Mouse (Mus musculus): Measurements from ENCODE around the gene Fancd2os. TPM values are rescaled to one million over a fixed set of nuclear protein-coding genes. Genes with fewer than 3 reads are reported as not detected.

Gene Fancd2os
- 0.49 and 0.65 TPM in 2 replicates for polyA plus RNA-seq (2015; fragmentation: Nextera tagmentation; extraction: Ambion mirVana)

GRCm38 (mm10) chr6:113600543-113601139 lies at the start of gene Fancd2os:
TSS of gene Fancd2os (minus strand) at chr6:113600715.

GRCm38 (mm10) chr6:113638302-113639040 lies 38.0 kb upstream of the Fancd2os start, which contains the start of gene Irak2:
TSS of gene Irak2 (plus strand) at chr6:113638467.

DNA sequence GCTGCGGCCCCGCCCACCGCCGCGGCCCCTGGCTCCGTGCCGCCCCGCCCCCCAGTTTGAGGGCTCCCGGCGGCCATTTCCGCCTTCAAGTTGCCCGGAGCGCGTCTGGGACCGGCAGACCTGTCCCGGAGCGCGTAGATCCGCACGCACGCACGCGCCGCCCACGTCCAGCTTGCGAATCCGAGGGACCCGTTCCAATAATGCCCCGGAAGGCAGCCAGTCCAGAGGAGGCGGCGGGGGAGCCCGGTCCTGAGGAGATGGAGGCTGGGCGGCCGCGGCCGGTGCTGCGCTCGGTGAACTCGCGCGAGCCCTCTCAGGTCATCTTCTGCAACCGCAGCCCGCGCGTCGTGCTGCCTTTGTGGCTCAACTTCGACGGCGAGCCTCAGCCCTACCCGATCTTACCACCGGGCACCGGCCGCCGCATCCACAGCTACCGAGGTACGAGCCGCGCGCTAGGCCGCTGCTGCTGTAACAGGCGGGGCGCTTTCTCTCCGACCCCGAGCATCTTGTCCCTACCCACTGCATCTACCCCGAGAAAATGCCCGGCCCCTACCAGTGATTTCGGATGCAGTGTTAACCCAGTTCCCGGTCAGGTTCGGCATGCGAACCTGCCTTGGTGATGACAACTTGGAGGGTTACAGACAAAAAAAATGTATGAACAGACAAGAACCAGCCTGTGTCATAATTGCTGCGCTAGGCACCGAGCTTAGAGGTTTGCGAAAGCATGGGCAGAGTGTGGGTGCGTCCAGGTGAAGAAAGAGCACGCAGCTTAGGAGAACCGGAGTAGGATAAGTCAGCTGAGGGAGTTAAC lies 23.6 kb upstream of the Fancd2os start, which contains the start of gene Vhl:
Gene Vhl, plus strand, starts transcription at position 19 of the 811 bp plus-strand sequence.

GRCm38 (mm10) chr6:113604432-113605223 lies 4.1 kb upstream of the Fancd2os start, which contains the start of gene Brk1:
TSS of gene Brk1 (plus strand) at chr6:113604772.

Other genes with a start within 250 kb of the Fancd2os start
- 28.2 and 43.4 TPM in 2 replicates for gene Tada3, start 222.8 kb downstream of the Fancd2os start, polyA plus RNA-seq (2015; fragmentation: Nextera tagmentation; extraction: Ambion mirVana)
- gene Arpc4, start 222.6 kb downstream of the Fancd2os start, polyA plus RNA-seq (2015; fragmentation: Nextera tagmentation; extraction: Ambion mirVana) = 282 and 330 TPM in 2 replicates
- 1.4 and 1.8 TPM in 2 replicates for gene Ttll3, start 211.5 kb downstream of the Fancd2os start, polyA plus RNA-seq (2015; fragmentation: Nextera tagmentation; extraction: Ambion mirVana)
- 8.8 and 15.2 TPM in 2 replicates for gene Rpusd3, start 181.4 kb downstream of the Fancd2os start, polyA plus RNA-seq (2015; fragmentation: Nextera tagmentation; extraction: Ambion mirVana)
- gene Cidec, start 165.0 kb downstream of the Fancd2os start, polyA plus RNA-seq (2015; fragmentation: Nextera tagmentation; extraction: Ambion mirVana) = 1.2 and 2.2 TPM in 2 replicates
- 62.6 and 65.0 TPM in 2 replicates for gene Jagn1, start 158.1 kb downstream of the Fancd2os start, polyA plus RNA-seq (2015; fragmentation: Nextera tagmentation; extraction: Ambion mirVana)
- 2.0 and 2.7 TPM in 2 replicates for gene Il17re, start 142.2 kb downstream of the Fancd2os start, polyA plus RNA-seq (2015; fragmentation: Nextera tagmentation; extraction: Ambion mirVana)
- 16.6 and 22.4 TPM in 2 replicates for gene Il17rc, start 129.3 kb downstream of the Fancd2os start, polyA plus RNA-seq (2015; fragmentation: Nextera tagmentation; extraction: Ambion mirVana)
- 26.5 and 32.6 TPM in 2 replicates for gene Creld1, start 117.4 kb downstream of the Fancd2os start, polyA plus RNA-seq (2015; fragmentation: Nextera tagmentation; extraction: Ambion mirVana)
- 0.62 and 0.69 TPM in 2 replicates for gene Prrt3, start 98.8 kb downstream of the Fancd2os start, polyA plus RNA-seq (2015; fragmentation: Nextera tagmentation; extraction: Ambion mirVana)
- gene Emc3, start 69.1 kb downstream of the Fancd2os start, polyA plus RNA-seq (2015; fragmentation: Nextera tagmentation; extraction: Ambion mirVana) = 107 and 145 TPM in 2 replicates
- gene Fancd2, start 69.0 kb downstream of the Fancd2os start, polyA plus RNA-seq (2015; fragmentation: Nextera tagmentation; extraction: Ambion mirVana) = 2.4 and 3.5 TPM in 2 replicates
- gene Brk1, start 4.1 kb upstream of the Fancd2os start, polyA plus RNA-seq (2015; fragmentation: Nextera tagmentation; extraction: Ambion mirVana) = 300 and 360 TPM in 2 replicates
- gene Vhl, start 23.2 kb upstream of the Fancd2os start, polyA plus RNA-seq (2015; fragmentation: Nextera tagmentation; extraction: Ambion mirVana) = 37.0 and 43.4 TPM in 2 replicates
- gene Irak2, start 37.8 kb upstream of the Fancd2os start, polyA plus RNA-seq (2015; fragmentation: Nextera tagmentation; extraction: Ambion mirVana) = 5.2 and 6.3 TPM in 2 replicates
- gene Tatdn2, start 96.3 kb upstream of the Fancd2os start, polyA plus RNA-seq (2015; fragmentation: Nextera tagmentation; extraction: Ambion mirVana) = 0.47 and 0.94 TPM in 2 replicates
- gene Ghrl, start 119.2 kb upstream of the Fancd2os start, polyA plus RNA-seq (2015; fragmentation: Nextera tagmentation; extraction: Ambion mirVana) = 0.47 and 1.7 TPM in 2 replicates
- gene Sec13, start 140.0 kb upstream of the Fancd2os start, polyA plus RNA-seq (2015; fragmentation: Nextera tagmentation; extraction: Ambion mirVana) = 146 and 182 TPM in 2 replicates